14 mouse cellular contexts compared by ENCODE assay signal in genomic region chr8:100500342-100500712, GRCm38 (mm10).
"Had no signal": no experiment of that assay in that cellular context is flagged by ENCODE, and none has a peak within 500 bp of the region (broad histone marks: within the 10 kb centered on the region; RNA-seq: fewer than 3 reads in every experiment).

No protein-coding gene starts in this region.

- DNase-seq: kidney, adult 2 months; kidney, postnatal 14 days; lung, adult 2 months; lung, postnatal 36 days; right cerebral cortex, adult 18-20 months; right cerebral cortex, postnatal 25 days; thymus, postnatal 4 days had no signal

- H3K27ac ChIP-seq: kidney, embryonic 15.5 days; left cerebral cortex, adult 2 months; limb, embryonic 10.5 days; liver, embryonic 15.5 days; stomach, postnatal 0 days had no signal

- H3K27me3 ChIP-seq: kidney, embryonic 15.5 days; liver, embryonic 15.5 days had no signal

- H3K36me3 ChIP-seq: kidney, embryonic 15.5 days; limb, embryonic 10.5 days; liver, embryonic 15.5 days had no signal

- H3K9ac ChIP-seq: kidney, embryonic 15.5 days; liver, embryonic 15.5 days had no signal

- ATAC-seq: lung, postnatal 0 days had no signal

- H3K9me3 ChIP-seq: kidney, embryonic 15.5 days; limb, embryonic 10.5 days; liver, embryonic 15.5 days had no signal

- H3K4me3 ChIP-seq: kidney, embryonic 15.5 days; left cerebral cortex, adult 2 months; limb, embryonic 10.5 days; liver, embryonic 15.5 days had no signal

- H3K4me2 ChIP-seq: kidney, embryonic 15.5 days; liver, embryonic 11.5 days; liver, embryonic 15.5 days had no signal

- H3K4me1 ChIP-seq: kidney, embryonic 15.5 days; limb, embryonic 10.5 days; liver, embryonic 15.5 days had no signal
